Mouse (Mus musculus) erythroblast, embryonic 14.5 days (primary cell): ENCODE measurements around the gene Mtf1.

ENCODE experiments used
- GATA1 ChIP-seq: IDR thresholded peaks from 2 replicates; pipeline ENCODE4 v1.6.1; 2012; ENCODE audit warnings: low read length, inconsistent platforms, mixed read lengths
- TAL1 ChIP-seq: IDR thresholded peaks from 3 replicates; pipeline ENCODE4 v1.6.1; 2012; ENCODE audit warnings: low read length, inconsistent platforms, mixed read lengths

GRCm38 (mm10) chr4:124772125-124772524 is 29.8 kb upstream of the Mtf1 start:
- TF ChIP-seq TAL1 (no peak), GATA1 (no peak)
